Mouse (Mus musculus) intestine, embryonic 16.5 days (tissue): ENCODE data around the gene Dot1l. TPM values are rescaled to one million over a fixed set of nuclear protein-coding genes. Genes with fewer than 3 reads are reported as not detected.

Experiments used
- ATAC-seq: fragments of 200-750 bp; cut with Nextera tagmentation; 2 replicates; pipeline ENCODE4 v1.8.0; 2017; ENCODE audit warnings: moderate TSS enrichment, moderate library complexity
- H3K27ac ChIP-seq: fragments of 300-500 bp; sonication (generic); 2 replicates; pipeline ENCODE4 v1.5.1; 2014; ENCODE audit warnings: mild to moderate bottlenecking, low read length
- H3K27me3 ChIP-seq: fragments of 300-500 bp; sonication (generic); replicated peaks from 2 replicates; pipeline ENCODE4 v1.6.1; 2014; ENCODE audit warnings: low read length, control low read depth, mixed read lengths; ENCODE audit not compliant: control insufficient read depth, insufficient read depth
- H3K36me3 ChIP-seq: fragments of 300-500 bp; sonication (generic); 2 replicates; pipeline ENCODE4 v1.6.1; 2014; ENCODE audit warnings: low read length, control low read depth; ENCODE audit not compliant: control insufficient read depth, insufficient read depth
- H3K4me1 ChIP-seq: fragments of 300-500 bp; sonication (generic); 2 replicates; pipeline ENCODE4 v1.6.1; 2014; ENCODE audit warnings: low read length, control low read depth, mixed read lengths; ENCODE audit not compliant: control insufficient read depth, insufficient read depth
- H3K4me2 ChIP-seq: fragments of 300-500 bp; sonication (generic); 2 replicates; pipeline ENCODE4 v1.6.1; 2014; ENCODE audit warnings: low read depth, low read length, control low read depth
- H3K4me3 ChIP-seq: fragments of 300-500 bp; sonication (generic); 2 replicates; pipeline ENCODE4 v1.5.1; 2014; ENCODE audit warnings: mild to moderate bottlenecking, low read length
- H3K9ac ChIP-seq: fragments of 300-500 bp; sonication (generic); 2 replicates; pipeline ENCODE4 v1.6.1; 2014; ENCODE audit warnings: low read depth, low read length
- H3K9me3 ChIP-seq: fragments of 300-500 bp; sonication (generic); 2 replicates; pipeline ENCODE4 v1.6.1; 2016; ENCODE audit warnings: low read length, control low read depth; ENCODE audit not compliant: control insufficient read depth
- WGBS: fragments of 180-500 bp; shearing (Covaris S2); extraction: QIAGEN DNeasy Blood & Tissue Kit; methylation state at CpG from one replicate; pipeline ENCODE4 v1.1.7; 2014; 5-methylcytosine and 5-hydroxymethylcytosine counted together
- polyA plus RNA-seq: library from polyadenylated mRNA; unstranded; fragments of >200 nt; fragmentation: Nextera tagmentation; extraction: Ambion mirVana; gene quantifications from 2 replicates; pipeline ENCODE4 v1.2.1, GENCODE M21; 2015

Gene Dot1l
- polyA plus RNA-seq, 1 experiment from 2014 or later = 9.7 TPM

DNA sequence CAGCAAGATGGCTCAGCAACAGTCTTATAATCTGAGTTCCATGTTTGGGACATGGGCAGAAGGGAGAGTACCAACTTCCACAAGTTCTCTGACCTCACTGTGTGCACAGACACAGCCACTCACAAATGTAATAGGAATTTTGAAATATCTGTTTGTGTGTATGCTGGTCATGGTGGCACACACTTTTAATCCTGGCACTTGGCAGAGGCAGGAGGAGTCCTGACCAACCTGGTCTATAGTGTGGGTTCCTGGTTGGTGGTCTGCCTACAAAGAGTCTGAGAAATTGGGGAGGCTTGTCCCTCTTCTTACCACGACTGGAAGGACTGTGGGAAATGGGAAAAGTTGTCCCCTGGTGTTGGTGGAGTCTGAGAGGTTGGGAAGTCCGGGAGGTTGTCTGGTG lies 1.5 kb downstream of the Dot1l start:
- Histone ChIP-seq H3K27me3 (no peaks in the 10 kb centered on the region), H3K4me3 (peak overlapping the region; percentile 93), H3K9me3 (no peaks in the 10 kb centered on the region), H3K4me2 (peak overlapping the region; percentile 84), H3K9ac (peak overlapping the region; percentile 90), H3K36me3 (no peaks in the 10 kb centered on the region), H3K4me1 (peaks cover 54% of the 10 kb centered on the region), H3K27ac (no peak overlapping the region)
- ATAC-seq = no peak
- 50% methylated on average over 2 of the region's 2 CpGs for WGBS

DNA sequence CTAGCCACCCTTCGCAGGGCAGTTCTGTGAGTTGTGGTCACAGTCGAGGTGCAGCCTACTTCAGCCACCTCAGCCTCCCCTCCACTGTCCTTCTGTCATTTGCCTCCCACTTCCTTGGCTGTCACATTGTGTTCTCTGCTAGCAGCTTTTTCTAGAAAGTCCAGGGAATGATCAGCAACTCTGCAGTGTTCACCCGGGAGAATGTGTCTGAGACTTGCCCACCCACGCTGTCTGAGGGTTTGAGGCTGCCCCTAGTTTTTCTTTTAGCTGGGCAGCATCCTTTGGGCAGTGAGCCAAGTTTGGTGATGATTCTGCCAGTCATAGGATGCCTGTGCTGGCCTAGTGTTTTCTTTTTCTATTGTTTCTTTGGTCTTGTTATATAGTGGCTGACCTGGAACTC lies 2.0 kb downstream of the Dot1l start:
- no peak overlapping the region for H3K27ac ChIP-seq
- H3K4me2 ChIP-seq = peak overlapping the region; percentile 84
- no peaks in the 10 kb centered on the region for H3K27me3 ChIP-seq
- WGBS = 53% methylated on average over 4 of the region's 4 CpGs
- no peaks in the 10 kb centered on the region for H3K9me3 ChIP-seq
- H3K9ac ChIP-seq = peak overlapping the region; percentile 90; the same call in 1 of the 2 replicates
- peak overlapping the region; percentile 93 for H3K4me3 ChIP-seq
- no peaks in the 10 kb centered on the region for H3K36me3 ChIP-seq
- no peak for ATAC-seq
- H3K4me1 ChIP-seq = peaks cover 59% of the 10 kb centered on the region

DNA sequence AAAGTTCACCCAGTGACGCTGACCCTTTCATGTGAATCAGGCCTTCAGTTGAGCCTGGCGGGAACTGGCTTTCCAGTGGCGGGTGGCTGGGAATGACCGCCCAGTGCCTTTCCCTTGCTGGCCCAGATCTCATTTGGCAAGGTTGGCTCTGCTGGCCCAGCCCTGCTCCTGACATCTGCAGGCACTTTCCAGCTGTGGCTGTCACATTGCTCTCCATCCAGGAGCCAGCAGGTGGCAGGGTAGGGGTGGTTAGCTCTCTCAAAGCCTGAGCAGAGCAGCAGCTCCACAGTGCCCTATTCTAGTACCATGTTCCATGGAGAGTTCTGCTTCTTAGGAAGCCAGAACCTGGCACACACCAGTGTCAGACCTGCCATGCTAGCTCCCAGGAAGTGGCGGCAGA lies 2.7 kb downstream of the Dot1l start:
- 38% methylated on average over 5 of the region's 5 CpGs for WGBS

DNA sequence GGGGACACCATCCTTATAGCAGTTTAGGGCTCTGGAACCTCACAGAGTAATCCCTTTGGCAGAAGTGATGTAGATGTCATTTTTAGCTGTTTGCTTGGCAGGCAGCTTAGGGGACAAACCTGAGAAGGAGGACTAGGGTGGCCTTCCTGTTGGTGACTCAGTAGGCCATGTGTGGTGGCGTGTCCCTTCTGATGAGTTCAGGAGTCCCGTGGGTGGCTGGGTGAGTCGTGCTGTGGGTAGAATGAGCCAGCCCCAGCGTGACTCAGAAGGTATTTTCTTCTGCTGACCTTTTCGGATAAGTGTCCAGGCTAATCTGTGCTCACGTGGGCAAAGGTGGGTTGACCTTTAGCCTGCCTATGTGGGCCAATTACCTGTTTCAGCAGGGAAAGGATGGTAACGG lies 3.6 kb downstream of the Dot1l start:
- 72% methylated on average over 7 of the region's 7 CpGs for WGBS

More for the DNA sequence above, 2.7 kb downstream of the Dot1l start:
- H3K9me3 ChIP-seq = no peaks in the 10 kb centered on the region
- no peak overlapping the region for H3K4me2 ChIP-seq
- peak; percentile 29; the same call in 1 of the 2 replicates for ATAC-seq
- H3K9ac ChIP-seq = no peak overlapping the region
- H3K4me1 ChIP-seq = peaks cover 54% of the 10 kb centered on the region
- no peaks in the 10 kb centered on the region for H3K27me3 ChIP-seq
- H3K36me3 ChIP-seq = no peaks in the 10 kb centered on the region
- no peak overlapping the region for H3K27ac ChIP-seq
- no peak overlapping the region for H3K4me3 ChIP-seq

DNA sequence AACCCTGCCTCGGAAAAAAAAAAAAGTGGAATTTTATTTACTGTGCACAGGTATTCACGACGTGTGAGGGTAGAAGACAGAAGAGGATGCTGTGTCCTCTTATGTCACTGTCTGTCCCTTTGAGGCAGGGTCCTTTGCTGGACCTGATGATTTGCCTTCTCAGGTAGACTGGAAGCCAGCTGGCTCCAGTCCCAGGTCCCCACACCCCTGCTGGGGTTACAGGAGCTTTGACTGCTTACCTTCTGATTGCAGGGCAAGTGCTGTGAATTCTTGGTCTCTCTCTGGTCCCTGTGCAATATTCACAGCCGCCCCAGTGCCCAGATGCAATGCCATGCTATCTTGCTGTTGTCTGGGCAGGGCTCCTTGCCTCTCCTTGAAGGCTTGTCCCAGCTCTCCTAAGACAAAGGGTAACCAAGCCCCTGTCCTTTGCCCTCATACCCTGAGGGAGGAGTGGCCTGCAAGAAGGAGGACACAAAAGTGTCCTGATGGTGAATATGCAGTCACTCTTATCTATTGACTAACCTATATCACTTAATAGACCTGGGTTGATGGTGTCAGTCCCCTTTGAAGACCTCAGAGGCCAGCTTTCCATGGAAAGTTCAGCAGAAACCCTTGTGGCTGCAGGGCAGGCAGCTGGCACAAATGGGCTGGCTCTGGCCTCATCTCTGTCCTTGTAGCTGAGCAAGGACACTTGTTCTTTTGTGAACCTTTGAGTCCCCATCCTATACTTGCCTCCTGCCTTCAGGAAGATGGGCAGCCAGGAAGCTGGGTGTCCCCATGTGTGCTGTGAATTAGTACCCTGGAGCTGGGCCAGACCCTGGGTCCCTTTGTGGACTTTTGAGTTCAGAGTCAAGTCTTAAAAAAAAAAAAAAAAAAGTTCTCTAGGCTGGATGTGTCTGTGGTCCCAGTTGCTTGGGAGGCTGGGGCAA lies 5.9 kb downstream of the Dot1l start:
- Histone ChIP-seq H3K9me3 (no peaks in the 10 kb centered on the region), H3K4me2 (no peak overlapping the region; the same call in 1 of the 2 replicates), H3K27ac (peak overlapping the region; percentile 57; the same call in 1 of the 2 replicates), H3K27me3 (no peaks in the 10 kb centered on the region), H3K9ac (no peak overlapping the region), H3K4me3 (no peak overlapping the region), H3K36me3 (peaks cover 2% of the 10 kb centered on the region; the same call in 1 of the 2 replicates), H3K4me1 (peaks cover 57% of the 10 kb centered on the region)
- WGBS = 65% methylated on average over 4 of the region's 4 CpGs
- ATAC-seq = peak; percentile 52

More for the DNA sequence above, 3.6 kb downstream of the Dot1l start:
- Histone ChIP-seq H3K27me3 (no peaks in the 10 kb centered on the region), H3K4me3 (no peak overlapping the region), H3K9ac (no peak overlapping the region), H3K27ac (no peak overlapping the region), H3K36me3 (peaks cover 2% of the 10 kb centered on the region; the same call in 1 of the 2 replicates), H3K4me1 (peaks cover 53% of the 10 kb centered on the region), H3K4me2 (no peak overlapping the region), H3K9me3 (no peaks in the 10 kb centered on the region)
- ATAC-seq = no peak

DNA sequence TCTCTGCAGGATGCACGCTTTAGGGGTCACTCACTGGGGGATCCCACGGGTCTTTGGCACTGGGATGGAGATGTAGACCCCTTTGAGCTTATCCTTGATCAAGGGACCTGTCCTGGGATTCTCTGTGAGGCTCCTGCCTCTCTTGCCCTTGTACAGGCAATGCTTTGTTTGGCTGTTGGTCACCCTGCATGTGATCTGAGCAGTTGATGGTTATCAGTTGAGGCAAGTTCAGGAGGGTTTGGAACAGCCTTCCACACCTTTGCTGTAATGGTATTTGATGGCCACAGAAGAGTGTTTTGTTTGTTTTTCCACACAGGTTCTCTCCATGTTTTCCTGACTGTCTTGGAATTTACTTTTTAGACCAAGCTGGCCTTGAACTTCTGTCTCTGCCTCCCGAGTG lies 6.8 kb downstream of the Dot1l start:
- Histone ChIP-seq H3K9ac (no peak overlapping the region), H3K4me3 (no peak overlapping the region), H3K4me2 (no peak overlapping the region), H3K4me1 (peaks cover 48% of the 10 kb centered on the region), H3K27me3 (no peaks in the 10 kb centered on the region), H3K27ac (no peak overlapping the region), H3K36me3 (peaks cover 8% of the 10 kb centered on the region; the same call in 1 of the 2 replicates), H3K9me3 (no peaks in the 10 kb centered on the region)
- WGBS = 60% methylated on average over 3 of the region's 3 CpGs
- ATAC-seq = no peak

DNA sequence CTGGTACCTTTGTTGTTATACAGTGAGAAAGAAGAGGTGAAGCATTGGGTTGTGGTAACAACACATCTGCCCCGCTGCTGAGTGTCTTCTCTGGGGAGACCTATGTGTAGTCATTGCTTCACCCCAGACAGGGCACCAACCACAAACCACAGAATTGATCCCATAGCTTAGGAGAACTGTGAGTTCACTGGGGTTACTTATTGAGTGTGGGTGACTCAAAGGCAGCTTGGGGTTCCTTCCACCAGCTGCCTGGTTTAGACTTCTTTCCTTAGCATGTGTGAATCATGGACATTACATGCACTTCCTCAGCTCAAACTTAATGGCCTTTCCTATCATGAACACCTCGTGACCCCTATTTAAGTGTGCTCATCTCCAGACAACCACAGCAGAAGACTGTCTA lies 8.5 kb downstream of the Dot1l start:
- Histone ChIP-seq H3K36me3 (peaks cover 15% of the 10 kb centered on the region), H3K4me2 (no peak overlapping the region), H3K27ac (no peak overlapping the region), H3K9ac (no peak overlapping the region), H3K4me3 (no peak overlapping the region), H3K4me1 (peaks cover 34% of the 10 kb centered on the region), H3K9me3 (no peaks in the 10 kb centered on the region), H3K27me3 (no peaks in the 10 kb centered on the region)
- no peak for ATAC-seq
- WGBS = 88% methylated on average over 2 of the region's 2 CpGs

DNA sequence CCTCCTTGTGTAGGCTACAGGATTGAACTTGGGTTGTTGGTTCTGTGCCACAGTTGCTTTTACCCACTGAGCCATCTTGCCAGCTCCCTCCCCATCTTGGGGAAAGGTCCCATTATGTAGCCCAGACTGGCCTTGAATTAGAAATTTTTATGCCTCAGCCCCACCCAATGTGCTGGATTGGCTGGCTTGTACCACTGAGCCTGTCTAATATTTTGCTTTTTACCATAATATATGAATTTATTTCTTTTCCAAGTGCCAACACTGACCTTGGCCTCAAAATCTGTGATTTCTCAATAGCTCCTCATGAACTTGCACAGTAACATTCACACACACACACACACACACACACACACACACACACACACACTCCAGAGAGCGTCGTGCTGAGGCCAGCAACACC lies 10.7 kb downstream of the Dot1l start:
- no peak for ATAC-seq
- WGBS = 68% methylated on average over 2 of the region's 2 CpGs
- H3K36me3 ChIP-seq = peaks cover 22% of the 10 kb centered on the region

DNA sequence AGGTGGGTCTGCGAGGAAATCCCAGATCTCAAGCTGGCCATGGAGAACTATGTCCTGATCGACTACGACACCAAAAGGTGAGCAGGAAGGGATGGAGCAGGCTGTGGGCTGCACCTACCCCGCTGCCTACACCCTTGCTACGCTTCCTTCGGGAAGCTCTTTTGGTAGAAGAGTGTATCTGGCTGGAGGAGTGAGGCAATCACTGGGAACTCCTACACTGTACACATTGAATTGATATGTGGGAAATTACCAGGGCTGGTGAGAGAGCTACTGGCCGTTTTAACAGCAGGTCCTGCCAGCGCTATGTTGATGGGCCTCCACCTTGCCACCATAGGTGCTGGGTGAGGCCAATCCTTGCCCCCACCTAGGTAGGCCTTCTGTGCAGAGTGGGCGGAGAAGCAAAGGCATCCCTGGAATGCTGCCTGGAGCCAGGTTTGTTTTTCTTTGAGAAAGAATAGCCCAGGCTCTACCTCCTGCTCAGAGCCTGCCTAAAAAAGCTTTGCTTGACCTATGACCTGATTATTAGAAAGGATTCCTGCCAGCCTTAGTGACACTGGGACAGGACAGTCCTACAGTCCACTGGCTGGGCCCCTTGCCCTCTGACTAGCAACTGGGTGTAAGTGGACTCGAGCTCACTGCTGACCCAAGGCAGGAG lies 11.3 kb downstream of the Dot1l start:
- no peak overlapping the region for H3K9ac ChIP-seq
- no peak overlapping the region for H3K27ac ChIP-seq

More for the DNA sequence above, 10.7 kb downstream of the Dot1l start:
- no peak overlapping the region for H3K9ac ChIP-seq
- H3K4me2 ChIP-seq = no peak overlapping the region
- H3K9me3 ChIP-seq = no peaks in the 10 kb centered on the region
- H3K4me1 ChIP-seq = peaks cover 17% of the 10 kb centered on the region
- H3K4me3 ChIP-seq = no peak overlapping the region
- no peaks in the 10 kb centered on the region for H3K27me3 ChIP-seq
- H3K27ac ChIP-seq = no peak overlapping the region

More for the DNA sequence above, 11.3 kb downstream of the Dot1l start:
- WGBS = 66% methylated on average over 10 of the region's 10 CpGs
- no peak overlapping the region for H3K4me3 ChIP-seq
- no peaks in the 10 kb centered on the region for H3K27me3 ChIP-seq
- no peaks in the 10 kb centered on the region for H3K9me3 ChIP-seq
- ATAC-seq = peak; percentile 46
- peaks cover 24% of the 10 kb centered on the region for H3K36me3 ChIP-seq
- H3K4me2 ChIP-seq = no peak overlapping the region
- H3K4me1 ChIP-seq = peaks cover 12% of the 10 kb centered on the region
